Mouse (Mus musculus) brain, embryonic 14.5 days (tissue): ENCODE results near the gene Fndc9. TPM values are rescaled to one million over a fixed set of nuclear protein-coding genes. Genes with fewer than 3 reads are reported as not detected.
A peak's percentile ranks its signal among the peaks of the same experiment; 100 is the strongest.

Experiments used
- DNase-seq: peaks from one replicate; pipeline ENCODE4 v3.0.0-alpha.2; 2011; ENCODE audit warnings: low read depth
- CTCF ChIP-seq: fragments of 200-500 bp; IDR thresholded peaks from 2 replicates; pipeline ENCODE4 v1.5.1; 2012; ENCODE audit warnings: inconsistent platforms, mild to moderate bottlenecking, moderate library complexity, borderline replicate concordance; ENCODE audit not compliant: insufficient read depth, insufficient read length; ENCODE audit errors: extremely low read depth
- POLR2A ChIP-seq: fragments of 200-500 bp; IDR thresholded peaks from 2 replicates; pipeline ENCODE4 v1.6.1; 2012; ENCODE audit warnings: mild to moderate bottlenecking, inconsistent platforms, borderline replicate concordance; ENCODE audit not compliant: poor library complexity, insufficient read depth, insufficient read length, severe bottlenecking; ENCODE audit errors: extremely low read depth
- polyA plus RNA-seq: library from polyadenylated mRNA; depleted of rRNA; stranded (reverse); fragments of >200 nt; gene quantifications from 2 replicates; pipeline ENCODE4 v1.2.3, GENCODE M21; 2012; rRNA removed

Gene Fndc9
- polyA plus RNA-seq, 1 experiment, result 2.6 TPM

- DNase-seq, result peak; percentile 55
- TF ChIP-seq POLR2A (no peak), CTCF (no peak)
These were observed 51.5 kb downstream of the Fndc9 start for GRCm38 (mm10) chr11:46286803-46287202.

GRCm38 (mm10) chr11:46288091-46288490, 52.8 kb downstream of the Fndc9 start:
- no peak for DNase-seq

GRCm38 (mm10) chr11:46289022-46289421, 53.7 kb downstream of the Fndc9 start:
- DNase-seq, result no peak
- TF ChIP-seq CTCF, result no peak

More at GRCm38 (mm10) chr11:46288091-46288490, 52.8 kb downstream of the Fndc9 start:
- no peak for TF ChIP-seq POLR2A
- no peak for TF ChIP-seq CTCF

Other genes with a start within 250 kb of the Fndc9 start
- gene Gm12166, start 183.2 kb upstream of the Fndc9 start, polyA plus RNA-seq, result 4.6 and 6.3 TPM in 2 replicates
- gene Adam19, start 179.5 kb upstream of the Fndc9 start, polyA plus RNA-seq, result 15.5 and 22.8 TPM in 2 replicates
- gene Nipal4, start 69.0 kb upstream of the Fndc9 start, polyA plus RNA-seq, result 0.59 and 0.83 TPM in 2 replicates
- gene Cyfip2, start 77.3 kb downstream of the Fndc9 start, polyA plus RNA-seq, result 35.9 and 75.9 TPM in 2 replicates
- gene Itk, start 154.0 kb downstream of the Fndc9 start, polyA plus RNA-seq, result 0.04 and 0.05 TPM in 2 replicates
- gene Fam71b, start 161.0 kb downstream of the Fndc9 start, polyA plus RNA-seq, result not detected in 2 replicates
- gene Med7, start 201.4 kb downstream of the Fndc9 start, polyA plus RNA-seq, result 37.1 and 45.2 TPM in 2 replicates
- 0.10 and 0.19 TPM in 2 replicates for gene Havcr2, start 219.4 kb downstream of the Fndc9 start, polyA plus RNA-seq